Mouse (Mus musculus): ENCODE measurements around the gene Cog5.

DNA sequence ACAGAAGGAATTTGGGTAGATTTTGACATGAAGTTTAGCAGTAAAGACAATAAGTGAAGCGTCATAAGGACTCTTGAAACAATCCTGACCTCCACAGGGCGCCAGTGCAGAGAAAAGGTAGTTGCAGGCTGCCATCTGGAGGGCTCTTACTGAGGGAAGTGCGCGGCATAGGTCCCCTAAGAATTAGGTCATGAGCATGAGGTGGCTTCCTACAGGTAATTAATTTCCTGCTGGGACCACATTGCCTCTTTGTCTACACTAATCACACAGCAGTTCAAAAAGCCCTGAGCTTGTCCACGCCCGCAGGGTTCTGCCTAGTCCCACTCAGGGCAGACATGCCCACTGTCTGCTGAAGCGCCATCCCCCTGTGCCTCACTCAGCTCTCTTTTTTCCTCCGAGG, 242.3 kb downstream of the Cog5 start:
- TF ChIP-seq CTCF (IDR thresholded peaks at IDR 0.05; ENCODE audit: low read depth) (no peak), EP300 (IDR thresholded peaks at IDR 0.05; ENCODE audit: low read depth) (no peak)
